Mouse (Mus musculus) ES-E14 (cell line): ENCODE results near the gene Vezf1. TPM values are rescaled to one million over a fixed set of nuclear protein-coding genes. Genes with fewer than 3 reads are reported as not detected.
A peak's percentile ranks its signal among the peaks of the same experiment; 100 is the strongest.

Experiments
- DNase-seq: peaks from one replicate; pipeline ENCODE4 v3.0.0-alpha.2; 2013; ENCODE audit warnings: low read depth, low spot score
- H3K27ac ChIP-seq: 2 replicates; pipeline ENCODE4 v1.5.1; 2012; ENCODE audit warnings: low read depth, mild to moderate bottlenecking, low read length, moderate library complexity, mixed read lengths; ENCODE audit not compliant: poor library complexity, insufficient read depth, severe bottlenecking
- H3K36me3 ChIP-seq: 2 replicates; pipeline ENCODE4 v1.6.1; 2012; ENCODE audit warnings: mild to moderate bottlenecking, low read length, moderate library complexity, mixed read lengths; ENCODE audit not compliant: control insufficient read depth, poor library complexity, insufficient read depth, severe bottlenecking
- H3K4me1 ChIP-seq, 2 experiments: fragments of 150-350 bp in 1 of 2; sonication (generic) in 1 of 2; 2 replicates each; pipeline ENCODE4 v1.6.1; 2012; ENCODE audit warnings: low read length in 2 of 2, mild to moderate bottlenecking in 1 of 2, mixed read lengths in 1 of 2; ENCODE audit not compliant: control insufficient read depth in 2 of 2, insufficient read depth in 2 of 2, poor library complexity in 1 of 2
- H3K4me3 ChIP-seq, 2 experiments: fragments of 150-350 bp in 1 of 2; sonication (generic) in 1 of 2; 2 replicates each; pipeline ENCODE4 v1.5.1; 2012; ENCODE audit warnings: low read length in 2 of 2, low read depth in 1 of 2, mild to moderate bottlenecking in 1 of 2, mixed read lengths in 1 of 2; ENCODE audit not compliant: insufficient read depth in 1 of 2, poor library complexity in 1 of 2, severe bottlenecking in 1 of 2
- H3K9ac ChIP-seq: 2 replicates; pipeline ENCODE4 v1.6.1; 2012; ENCODE audit warnings: low read depth, mild to moderate bottlenecking, low read length, mixed read lengths; ENCODE audit not compliant: poor library complexity, insufficient read depth, severe bottlenecking
- H3K9me3 ChIP-seq: fragments of 150-350 bp; sonication (generic); 2 replicates; pipeline ENCODE4 v1.6.1; 2012; ENCODE audit warnings: low read depth, mild to moderate bottlenecking, low read length; ENCODE audit not compliant: control insufficient read depth, insufficient read depth
- CHD2 ChIP-seq: IDR thresholded peaks from 2 replicates; pipeline ENCODE4 v1.6.1; 2014; ENCODE audit warnings: mild to moderate bottlenecking, low read depth, low read length, inconsistent platforms
- HCFC1 ChIP-seq: IDR thresholded peaks from 2 replicates; pipeline ENCODE4 v1.6.1; 2012; ENCODE audit warnings: low read length, inconsistent platforms, borderline replicate concordance; ENCODE audit not compliant: insufficient read depth
- MAFK ChIP-seq: IDR thresholded peaks from 2 replicates; pipeline ENCODE4 v1.6.1; 2014; ENCODE audit warnings: mild to moderate bottlenecking, low read depth, low read length, inconsistent platforms; ENCODE audit not compliant: insufficient read depth
- ZC3H11A ChIP-seq: IDR thresholded peaks from 2 replicates; pipeline ENCODE4 v1.6.1; 2012; ENCODE audit warnings: low read depth, mild to moderate bottlenecking, inconsistent platforms, low read length, borderline replicate concordance
- ZNF384 ChIP-seq: IDR thresholded peaks from 2 replicates; pipeline ENCODE4 v1.6.1; 2012; ENCODE audit warnings: low read depth, low read length, inconsistent platforms
- in situ Hi-C, 2 experiments: fragments of 600-800 bp; cut with MboI; formaldehyde crosslinking; loops; one replicate each; pipeline ENCODE4 v1.15.1; 2025; ENCODE audit warnings: low sequenced_read_pairs in 2 of 2, inconsistent platforms in 1 of 2; ENCODE audit not compliant: unreplicated experiment in 2 of 2
- total RNA-seq: library from RNA; depleted of rRNA; stranded (reverse); fragments of 300-350 nt; gene quantifications from 2 replicates; pipeline ENCODE4 v1.2.3, GENCODE M21; 2012

The Vezf1 gene
- total RNA-seq, 1 experiment, result 13.2 TPM

DNA sequence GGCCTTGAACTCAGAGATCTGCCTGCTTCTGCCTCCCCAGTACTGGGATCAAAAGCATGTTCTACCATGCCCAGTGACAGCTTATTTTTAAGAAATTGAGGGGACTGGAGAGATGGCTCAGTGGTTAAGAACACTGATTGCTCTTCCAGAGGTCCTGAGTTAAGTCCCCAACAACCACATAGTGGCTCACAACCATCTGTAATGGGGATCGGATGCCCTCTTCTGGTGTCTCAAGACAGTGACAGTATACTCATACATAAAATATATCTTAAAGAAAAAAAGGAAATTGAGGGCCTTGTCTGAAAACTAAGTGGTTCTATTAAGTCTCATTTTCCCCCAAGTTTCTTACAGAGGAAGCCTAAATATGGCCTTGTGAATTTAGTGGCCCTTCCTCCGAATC lies 10.3 kb upstream of the Vezf1 start:
- Histone ChIP-seq H3K4me1 (no peaks in the 10 kb centered on the region), H3K27ac (no peak overlapping the region), H3K9ac (no peak overlapping the region), H3K9me3 (no peaks in the 10 kb centered on the region), H3K36me3 (peaks cover 3% of the 10 kb centered on the region), H3K4me3 (no peak overlapping the region)
- no peak for DNase-seq
- TF ChIP-seq ZNF384, result no peak
- TF ChIP-seq HCFC1, result no peak
- TF ChIP-seq MAFK, result no peak
- no peak for TF ChIP-seq ZC3H11A
- TF ChIP-seq CHD2, result no peak
- in situ Hi-C loops, result loop anchor here (5.0 kb wide), 4 partner anchors 90 to 770 kb away; no protein-coding TSS in a partner anchor

DNA sequence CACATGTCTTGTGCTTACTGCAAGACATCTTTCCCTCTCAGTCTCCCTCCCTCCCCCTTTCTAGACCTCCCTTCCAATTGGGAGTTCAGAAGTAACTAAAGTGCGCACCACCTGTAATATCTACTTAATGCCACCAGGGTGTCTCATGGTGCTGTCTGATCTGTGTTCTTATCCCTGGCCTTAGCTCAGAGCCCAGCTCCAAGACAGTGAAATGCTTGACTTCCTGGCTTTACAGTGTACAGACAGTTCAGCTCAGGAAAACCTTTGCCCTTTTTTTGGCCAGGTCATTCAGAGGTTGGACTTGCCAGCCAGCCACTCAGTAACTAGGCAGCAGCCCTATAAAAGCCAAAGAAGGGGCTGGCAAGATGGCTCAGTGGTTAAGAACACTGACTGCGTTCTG lies 8.9 kb upstream of the Vezf1 start:
- in situ Hi-C loops, result loop anchor here (5.0 kb wide), 4 partner anchors 92 to 768 kb away; no protein-coding TSS in a partner anchor
- no peak for DNase-seq
- no peak overlapping the region for H3K27ac ChIP-seq

DNA sequence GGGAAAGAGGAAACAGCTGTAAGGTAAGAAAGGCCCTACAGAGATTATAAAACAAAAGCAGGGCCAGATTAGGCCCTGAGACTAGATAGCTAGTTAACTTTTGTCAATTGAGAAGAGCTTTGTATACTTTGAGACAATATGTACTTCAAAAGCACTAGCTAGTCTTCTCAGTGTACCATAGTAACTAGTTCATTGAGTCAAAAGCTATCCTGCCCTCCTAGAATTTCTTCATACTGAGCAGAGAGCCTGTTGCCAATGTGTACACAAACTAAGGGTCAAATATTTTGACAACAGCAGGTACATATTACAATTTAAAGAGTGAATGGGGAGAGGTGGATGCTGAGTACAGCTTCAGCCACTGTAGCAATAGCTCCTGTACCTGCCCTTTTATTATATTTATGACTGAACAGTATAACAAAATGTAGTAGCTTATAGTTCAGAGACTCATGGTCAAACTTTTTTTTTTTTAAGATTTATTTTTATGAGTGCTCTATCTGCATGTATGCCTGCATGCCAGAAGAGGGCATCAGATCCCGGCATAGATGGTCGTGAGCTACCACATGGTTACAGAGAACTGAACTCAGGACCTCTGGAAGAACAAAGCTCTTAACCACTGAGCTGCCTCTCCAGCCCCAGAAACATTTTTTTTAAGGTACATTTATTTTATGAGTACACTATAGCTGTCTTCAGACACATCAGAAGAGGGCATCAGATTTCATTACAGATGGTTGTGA lies 6.0 kb upstream of the Vezf1 start:
- Histone ChIP-seq H3K36me3 (no peaks in the 10 kb centered on the region), H3K9ac (no peak overlapping the region), H3K9me3 (no peaks in the 10 kb centered on the region), H3K4me3 (no peak overlapping the region), H3K27ac (no peak overlapping the region), H3K4me1 (no peaks in the 10 kb centered on the region)
- no peak for DNase-seq
- TF ChIP-seq ZC3H11A, result no peak
- TF ChIP-seq MAFK, result no peak
- no peak for TF ChIP-seq CHD2
- TF ChIP-seq ZNF384, result no peak
- no peak for TF ChIP-seq HCFC1
- in situ Hi-C loops, result no loop called here

More for the DNA sequence above, 8.9 kb upstream of the Vezf1 start:
- H3K9ac ChIP-seq, result no peak overlapping the region
- H3K9me3 ChIP-seq, result no peaks in the 10 kb centered on the region
- TF ChIP-seq MAFK (no peak), CHD2 (no peak), ZNF384 (no peak), HCFC1 (no peak), ZC3H11A (peak; percentile 68)
- H3K4me3 ChIP-seq, result no peak overlapping the region
- no peaks in the 10 kb centered on the region for H3K36me3 ChIP-seq
- H3K4me1 ChIP-seq, result no peaks in the 10 kb centered on the region

DNA sequence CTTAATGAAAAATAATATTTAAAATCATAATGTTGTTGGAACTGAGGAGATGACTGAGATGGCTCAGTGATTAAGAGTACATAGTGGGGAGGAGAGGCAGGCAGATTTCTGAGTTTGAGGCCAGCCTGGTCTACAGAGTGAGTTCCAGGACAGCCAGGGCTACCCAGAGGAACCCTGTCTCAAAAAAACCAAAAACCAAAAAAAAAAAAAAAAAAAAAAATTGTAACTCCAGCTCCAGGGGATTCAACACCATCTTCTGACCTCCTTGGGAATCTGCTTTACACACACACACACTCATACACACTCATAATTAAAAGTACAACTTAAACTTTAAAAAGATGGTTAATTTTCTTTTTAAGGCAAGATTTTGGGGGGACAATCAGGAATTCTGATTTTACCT lies 2.3 kb upstream of the Vezf1 start:
- H3K9me3 ChIP-seq, result no peaks in the 10 kb centered on the region
- no peaks in the 10 kb centered on the region for H3K36me3 ChIP-seq
- in situ Hi-C loops, result no loop called here
- no peak overlapping the region for H3K9ac ChIP-seq
- H3K27ac ChIP-seq, result no peak overlapping the region
- H3K4me3 ChIP-seq, result no peak overlapping the region
- DNase-seq, result no peak
- H3K4me1 ChIP-seq, result peaks cover 4% of the 10 kb centered on the region in 2 experiments; a peak in 2 of 4 replicates
- TF ChIP-seq MAFK, result no peak
- peak; percentile 68 for TF ChIP-seq ZNF384

DNA sequence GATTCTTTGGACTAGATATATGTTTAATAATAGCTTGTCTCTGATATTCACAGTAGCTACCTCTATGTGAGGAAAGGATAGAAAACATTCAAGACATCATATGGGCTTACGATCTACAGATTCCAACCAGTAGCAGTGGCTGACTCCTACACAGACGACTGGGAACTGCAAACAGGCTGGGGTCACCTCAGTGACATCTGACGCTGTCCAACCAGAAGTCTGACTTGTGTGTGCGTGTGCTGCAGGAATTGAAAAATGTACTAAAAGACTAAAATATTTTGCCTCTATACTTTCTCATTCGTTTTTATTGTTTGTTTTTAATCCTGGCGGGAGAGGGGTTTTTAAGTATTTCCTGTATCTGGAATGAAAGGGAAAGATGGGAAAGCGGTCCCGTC lies 891 bp upstream of the Vezf1 start:
- no peaks in the 10 kb centered on the region for H3K9me3 ChIP-seq
- H3K9ac ChIP-seq, result peak overlapping the region; percentile 83
- no peaks in the 10 kb centered on the region for H3K36me3 ChIP-seq
- TF ChIP-seq CHD2, result no peak
- no peak for TF ChIP-seq MAFK
- no peak for TF ChIP-seq HCFC1
- TF ChIP-seq ZNF384, result no peak
- no peak for TF ChIP-seq ZC3H11A
- H3K27ac ChIP-seq, result no peak overlapping the region
- peaks cover 4% of the 10 kb centered on the region in 2 experiments; a peak in 2 of 4 replicates for H3K4me1 ChIP-seq
- DNase-seq, result no peak
- peak overlapping the region; percentile 75 to 91 for H3K4me3 ChIP-seq
- in situ Hi-C loops, result no loop called here
